Mouse (Mus musculus) forebrain, embryonic 11.5 days (tissue): ENCODE results near the gene Nr1d1. TPM values are rescaled to one million over a fixed set of nuclear protein-coding genes. Genes with fewer than 3 reads are reported as not detected.

Source experiments
- ATAC-seq: fragments of 200-750 bp; cut with Nextera tagmentation; replicated peaks from 2 replicates; pipeline ENCODE4 v1.8.0; 2017; ENCODE audit warnings: moderate TSS enrichment; ENCODE audit not compliant: low FRiP score
- DNase-seq: peaks from one replicate; pipeline ENCODE4 v3.0.0-alpha.2; 2017; ENCODE audit warnings: low spot score
- H3K27ac ChIP-seq: fragments of 300-500 bp; sonication (generic); 2 replicates; pipeline ENCODE4 v1.5.1; 2014; ENCODE audit warnings: low read depth, low read length
- H3K27me3 ChIP-seq: fragments of 300-500 bp; sonication (generic); 2 replicates; pipeline ENCODE4 v1.6.1; 2014; ENCODE audit warnings: mild to moderate bottlenecking, low read length, mixed read lengths; ENCODE audit not compliant: control insufficient read depth, insufficient read depth
- H3K36me3 ChIP-seq: fragments of 300-500 bp; sonication (generic); 2 replicates; pipeline ENCODE4 v1.6.1; 2014; ENCODE audit warnings: mild to moderate bottlenecking, low read length, moderate library complexity, mixed read lengths; ENCODE audit not compliant: control insufficient read depth, insufficient read depth
- H3K4me1 ChIP-seq: fragments of 300-500 bp; sonication (generic); replicated peaks from 2 replicates; pipeline ENCODE4 v1.6.1; 2014; ENCODE audit warnings: low read length, mixed read lengths; ENCODE audit not compliant: control insufficient read depth, insufficient read depth
- H3K4me2 ChIP-seq: fragments of 300-500 bp; sonication (generic); 2 replicates; pipeline ENCODE4 v1.6.1; 2014; ENCODE audit warnings: low read depth, mild to moderate bottlenecking, low read length, moderate library complexity, mixed read lengths; ENCODE audit not compliant: severe bottlenecking
- H3K4me3 ChIP-seq: fragments of 300-500 bp; sonication (generic); 2 replicates; pipeline ENCODE4 v1.5.1; 2014; ENCODE audit warnings: low read depth, low read length
- H3K9ac ChIP-seq: fragments of 300-500 bp; sonication (generic); 2 replicates; pipeline ENCODE4 v1.6.1; 2014; ENCODE audit warnings: low read length
- H3K9me3 ChIP-seq: fragments of 300-500 bp; sonication (generic); 2 replicates; pipeline ENCODE4 v1.6.1; 2016; ENCODE audit warnings: low read length, mixed read lengths; ENCODE audit not compliant: control insufficient read depth
- WGBS: fragments of 180-500 bp; shearing (Covaris S2); extraction: QIAGEN DNeasy Blood & Tissue Kit; methylation state at CpG from one replicate; pipeline ENCODE4 v1.1.7; 2014; 5-methylcytosine and 5-hydroxymethylcytosine counted together
- polyA plus RNA-seq: library from polyadenylated mRNA; unstranded; fragments of >200 nt; fragmentation: Nextera tagmentation; extraction: Ambion mirVana; gene quantifications from 2 replicates; pipeline ENCODE4 v1.2.1, GENCODE M21; 2014

Gene Nr1d1
- polyA plus RNA-seq, 1 experiment from 2014 or later: 1.6 TPM

GRCm38 (mm10) chr11:98789824-98790223 lies 14.7 kb upstream of the Nr1d1 start:
- Histone ChIP-seq H3K4me2 (peak overlapping the region; percentile 94), H3K27ac (no peak overlapping the region), H3K9me3 (no peaks in the 10 kb centered on the region), H3K36me3 (no peaks in the 10 kb centered on the region), H3K9ac (peak overlapping the region; percentile 64), H3K4me1 (peaks cover 17% of the 10 kb centered on the region), H3K4me3 (peak overlapping the region; percentile 38), H3K27me3 (no peaks in the 10 kb centered on the region)
- DNase-seq (no peak), ATAC-seq (no peak)
- WGBS: 42% methylated on average over 5 of the region's 5 CpGs

GRCm38 (mm10) chr11:98789219-98789807 lies 14.2 kb upstream of the Nr1d1 start:
- Histone ChIP-seq H3K4me2 (peak overlapping the region; percentile 94), H3K4me3 (peak overlapping the region; percentile 38), H3K9ac (peak overlapping the region; percentile 64), H3K9me3 (no peaks in the 10 kb centered on the region), H3K27me3 (no peaks in the 10 kb centered on the region), H3K4me1 (peaks cover 17% of the 10 kb centered on the region), H3K36me3 (no peaks in the 10 kb centered on the region), H3K27ac (peak overlapping the region; percentile 37; the same call in 1 of the 2 replicates)
- 2% methylated on average over 25 of the region's 25 CpGs for WGBS
- DNase-seq (peak; percentile 68), ATAC-seq (peak; percentile 28)

- WGBS: 15% methylated on average over 18 of the region's 18 CpGs
Observed at GRCm38 (mm10) chr11:98788550-98789218, 13.6 kb upstream of the Nr1d1 start.

GRCm38 (mm10) chr11:98788139-98788538 lies 13.0 kb upstream of the Nr1d1 start:
- no peak for DNase-seq
- H3K9me3 ChIP-seq: no peaks in the 10 kb centered on the region
- no peak for ATAC-seq
- 90% methylated on average over 5 of the region's 5 CpGs for WGBS
- H3K4me2 ChIP-seq: no peak overlapping the region
- peaks cover 22% of the 10 kb centered on the region for H3K4me1 ChIP-seq
- H3K27ac ChIP-seq: no peak overlapping the region; the same call in 1 of the 2 replicates
- H3K4me3 ChIP-seq: no peak overlapping the region
- H3K36me3 ChIP-seq: no peaks in the 10 kb centered on the region
- no peaks in the 10 kb centered on the region for H3K27me3 ChIP-seq
- no peak overlapping the region for H3K9ac ChIP-seq

More at GRCm38 (mm10) chr11:98788550-98789218, 13.6 kb upstream of the Nr1d1 start:
- no peaks in the 10 kb centered on the region for H3K27me3 ChIP-seq
- H3K36me3 ChIP-seq: no peaks in the 10 kb centered on the region
- H3K4me2 ChIP-seq: peak overlapping the region; percentile 94
- H3K9me3 ChIP-seq: no peaks in the 10 kb centered on the region
- peak overlapping the region; percentile 64; the same call in 1 of the 2 replicates for H3K9ac ChIP-seq
- peak overlapping the region; percentile 38 for H3K4me3 ChIP-seq
- peak overlapping the region; percentile 63; the same call in 1 of the 2 replicates for H3K27ac ChIP-seq
- DNase-seq: peak; percentile 88
- peaks cover 18% of the 10 kb centered on the region for H3K4me1 ChIP-seq
- peak; percentile 82 for ATAC-seq

- Histone ChIP-seq H3K4me3 (no peak overlapping the region), H3K36me3 (no peaks in the 10 kb centered on the region), H3K27ac (no peak overlapping the region), H3K4me1 (peaks cover 27% of the 10 kb centered on the region), H3K27me3 (no peaks in the 10 kb centered on the region), H3K9me3 (no peaks in the 10 kb centered on the region), H3K9ac (no peak overlapping the region), H3K4me2 (no peak overlapping the region)
- DNase-seq: no peak
- 96% methylated on average over 1 of the region's 1 CpGs for WGBS
- no peak for ATAC-seq
Observed at GRCm38 (mm10) chr11:98787691-98788090, 12.6 kb upstream of the Nr1d1 start.

- Histone ChIP-seq H3K9me3 (no peaks in the 10 kb centered on the region), H3K4me1 (peaks cover 31% of the 10 kb centered on the region), H3K27me3 (no peaks in the 10 kb centered on the region), H3K4me3 (no peak overlapping the region), H3K9ac (no peak overlapping the region), H3K4me2 (no peak overlapping the region), H3K36me3 (no peaks in the 10 kb centered on the region), H3K27ac (0 out of 2 replicates have a peak overlapping the region, but pooled peaks have one; percentile 25)
- ATAC-seq (no peak), DNase-seq (peak; percentile 48)
- 30% methylated on average over 7 of the region's 7 CpGs for whole genome bisulfite sequencing
Observed at GRCm38 (mm10) chr11:98787229-98787628, 12.1 kb upstream of the Nr1d1 start.

GRCm38 (mm10) chr11:98786359-98787214 lies 11.5 kb upstream of the Nr1d1 start:
- no peak overlapping the region for H3K4me3 ChIP-seq
- H3K36me3 ChIP-seq: no peaks in the 10 kb centered on the region
- 0 out of 2 replicates have a peak overlapping the region, but pooled peaks have one; percentile 12 for H3K27ac ChIP-seq
- peaks cover 34% of the 10 kb centered on the region for H3K4me1 ChIP-seq
- 3% methylated on average over 14 of the region's 15 CpGs for whole genome bisulfite sequencing
- H3K9me3 ChIP-seq: no peaks in the 10 kb centered on the region
- DNase-seq (peak; percentile 95), ATAC-seq (peak; percentile 49)
- H3K27me3 ChIP-seq: no peaks in the 10 kb centered on the region
- H3K9ac ChIP-seq: peak overlapping the region; percentile 41
- peak overlapping the region; percentile 36; the same call in 1 of the 2 replicates for H3K4me2 ChIP-seq

GRCm38 (mm10) chr11:98785772-98786281 lies 10.7 kb upstream of the Nr1d1 start:
- H3K4me2 ChIP-seq: peak overlapping the region; percentile 36; the same call in 1 of the 2 replicates
- H3K4me1 ChIP-seq: peaks cover 34% of the 10 kb centered on the region
- H3K36me3 ChIP-seq: no peaks in the 10 kb centered on the region
- H3K4me3 ChIP-seq: no peak overlapping the region
- no peak for ATAC-seq
- H3K9me3 ChIP-seq: no peaks in the 10 kb centered on the region
- WGBS: 7% methylated on average over 12 of the region's 12 CpGs
- H3K9ac ChIP-seq: peak overlapping the region; percentile 41
- DNase-seq: peak; percentile 80
- H3K27me3 ChIP-seq: no peaks in the 10 kb centered on the region
- H3K27ac ChIP-seq: 0 out of 2 replicates have a peak overlapping the region, but pooled peaks have one; percentile 12
